Mouse (Mus musculus): ENCODE measurements around the gene Leo1.
A peak's percentile ranks its signal among the peaks of the same experiment; 100 is the strongest.

Gene Leo1

GRCm38 (mm10) chr9:75440796-75441666, at the start of gene Leo1:
Leo1 (plus strand) TSS chr9:75441524.
- DNase-seq (ENCODE audit: low read depth, low spot score), result peak; percentile 96

GRCm38 (mm10) chr9:75393251-75393650, 48.1 kb upstream of the Leo1 start:
- DNase-seq (ENCODE audit: low read depth, low spot score), result peak; percentile 59

- DNase-seq (ENCODE audit: low read depth, low spot score), result no peak
Measured at GRCm38 (mm10) chr9:75395971-75396370, 45.4 kb upstream of the Leo1 start.

GRCm38 (mm10) chr9:75399069-75399468, 42.3 kb upstream of the Leo1 start:
- DNase-seq (ENCODE audit: low read depth, low spot score), result peak; percentile 47

- DNase-seq (ENCODE audit: low read depth, low spot score), result no peak
Measured at GRCm38 (mm10) chr9:75400639-75401038, 40.7 kb upstream of the Leo1 start.

- DNase-seq (ENCODE audit: low read depth, low spot score), result no peak
Measured at GRCm38 (mm10) chr9:75401593-75402504, 39.5 kb upstream of the Leo1 start.

- no peak for DNase-seq (ENCODE audit: low read depth, low spot score)
Measured at GRCm38 (mm10) chr9:75403520-75403919, 37.8 kb upstream of the Leo1 start.

- DNase-seq (ENCODE audit: low read depth, low spot score), result no peak
Measured at GRCm38 (mm10) chr9:75406121-75406520, 35.2 kb upstream of the Leo1 start.

GRCm38 (mm10) chr9:75407803-75408202, 33.5 kb upstream of the Leo1 start:
- DNase-seq (ENCODE audit: low read depth, low spot score), result no peak

- DNase-seq (ENCODE audit: low read depth, low spot score), result no peak
Measured at GRCm38 (mm10) chr9:75408204-75408826, 33.0 kb upstream of the Leo1 start.

- DNase-seq (ENCODE audit: low read depth, low spot score), result peak; percentile 84
Measured at GRCm38 (mm10) chr9:75409031-75409851, 32.1 kb upstream of the Leo1 start.

GRCm38 (mm10) chr9:75409852-75410378, 31.4 kb upstream of the Leo1 start, which contains the start of gene Mapk6:
Mapk6 (minus strand) TSS chr9:75410005.
- DNase-seq (ENCODE audit: low read depth, low spot score), result peak; percentile 97

- DNase-seq (ENCODE audit: low read depth, low spot score), result no peak
Measured at GRCm38 (mm10) chr9:75410868-75411487, 30.3 kb upstream of the Leo1 start.

GRCm38 (mm10) chr9:75411584-75411983, 29.7 kb upstream of the Leo1 start:
- DNase-seq (ENCODE audit: low read depth, low spot score), result no peak

GRCm38 (mm10) chr9:75413206-75413605, 28.1 kb upstream of the Leo1 start:
- no peak for DNase-seq (ENCODE audit: low read depth, low spot score)

GRCm38 (mm10) chr9:75414204-75414603, 27.1 kb upstream of the Leo1 start:
- DNase-seq (ENCODE audit: low read depth, low spot score), result peak; percentile 45

- no peak for DNase-seq (ENCODE audit: low read depth, low spot score)
Measured at GRCm38 (mm10) chr9:75422251-75422691, 19.1 kb upstream of the Leo1 start.

- no peak for DNase-seq (ENCODE audit: low read depth, low spot score)
Measured at GRCm38 (mm10) chr9:75423683-75424082, 17.6 kb upstream of the Leo1 start.

GRCm38 (mm10) chr9:75424358-75425150, 16.8 kb upstream of the Leo1 start:
- DNase-seq (ENCODE audit: low read depth, low spot score), result peak; percentile 49
